Mouse (Mus musculus): ENCODE measurements around the gene Rdh9.

DNA sequence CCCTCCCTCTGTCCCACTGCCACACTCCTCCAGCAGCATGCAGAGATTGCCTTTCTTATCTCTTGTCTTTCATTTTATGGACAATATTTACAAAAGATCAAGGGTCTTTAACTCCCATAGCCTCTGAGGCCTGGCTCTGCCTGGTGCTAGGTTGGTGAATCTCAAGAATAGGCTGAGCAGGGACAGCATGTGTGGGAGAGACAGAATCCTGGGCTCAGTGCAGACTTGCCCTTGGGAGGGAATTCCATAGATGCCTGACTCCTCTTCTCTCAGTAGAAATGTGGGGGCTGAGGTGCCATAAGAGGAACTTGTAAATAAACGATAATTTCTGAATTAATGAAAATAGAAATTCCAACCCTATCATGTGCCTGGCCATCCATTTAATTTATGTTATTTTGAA lies 9.6 kb upstream of the Rdh9 start:
- TF ChIP-seq CTCF (IDR thresholded peaks at IDR 0.05; ENCODE audit: extremely low read depth, insufficient read depth, low read length) (no peak), POLR2A (IDR thresholded peaks at IDR 0.05; ENCODE audit: extremely low read depth, insufficient read depth, low read length) (no peak)
